Mouse (Mus musculus): ENCODE results near the gene Hoxd11.

Hoxd11 gene

DNA sequence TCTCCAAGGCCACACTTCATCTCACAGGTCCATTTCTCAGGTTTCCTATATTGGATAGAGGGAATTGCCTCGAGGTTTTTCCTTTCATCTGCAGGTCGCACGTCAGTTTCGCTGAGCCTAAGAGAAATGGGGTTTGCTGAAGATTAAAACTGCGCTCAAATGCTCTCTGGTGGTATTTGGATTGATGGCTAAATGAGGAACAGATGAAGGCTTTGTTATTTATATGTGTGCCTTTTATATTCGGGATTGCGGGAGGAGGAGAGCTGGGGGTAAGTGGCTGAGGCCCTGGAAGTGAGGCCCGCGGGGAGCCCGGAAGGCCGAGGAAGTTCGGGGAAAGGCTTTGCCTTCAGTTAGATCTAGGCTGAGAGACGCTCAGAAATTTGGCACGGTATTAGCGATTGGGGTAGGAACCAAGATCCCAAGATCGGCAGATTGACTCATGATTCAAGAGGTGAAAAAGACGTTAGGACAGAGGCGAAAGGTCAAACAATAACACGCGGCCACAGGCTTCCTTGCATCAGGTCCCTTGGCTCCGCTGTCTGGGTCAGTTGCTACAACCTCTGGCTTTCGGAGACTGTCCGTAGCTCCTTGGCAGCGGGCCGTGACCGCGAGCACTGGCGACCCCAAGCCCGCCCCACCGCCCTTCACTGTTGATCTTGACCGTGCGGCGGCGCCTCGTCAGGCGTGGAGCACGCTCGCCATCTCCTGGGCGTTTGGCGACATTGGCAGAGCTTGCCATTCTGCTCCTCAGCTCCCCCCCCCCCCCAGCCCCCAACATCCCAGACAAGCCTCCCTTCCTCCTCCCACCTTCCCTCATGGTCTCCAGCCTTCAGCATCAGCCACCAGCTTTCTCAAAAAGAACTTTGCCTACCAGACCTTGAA, 6.6 kb upstream of the Hoxd11 start:
- H3K27me3 ChIP-seq (ENCODE audit: control insufficient read depth, insufficient read depth, low read length, poor library complexity, severe bottlenecking): peaks cover 6% of the 10 kb centered on the region
- peak; percentile 71 for DNase-seq (ENCODE audit: low read depth, low spot score)

DNA sequence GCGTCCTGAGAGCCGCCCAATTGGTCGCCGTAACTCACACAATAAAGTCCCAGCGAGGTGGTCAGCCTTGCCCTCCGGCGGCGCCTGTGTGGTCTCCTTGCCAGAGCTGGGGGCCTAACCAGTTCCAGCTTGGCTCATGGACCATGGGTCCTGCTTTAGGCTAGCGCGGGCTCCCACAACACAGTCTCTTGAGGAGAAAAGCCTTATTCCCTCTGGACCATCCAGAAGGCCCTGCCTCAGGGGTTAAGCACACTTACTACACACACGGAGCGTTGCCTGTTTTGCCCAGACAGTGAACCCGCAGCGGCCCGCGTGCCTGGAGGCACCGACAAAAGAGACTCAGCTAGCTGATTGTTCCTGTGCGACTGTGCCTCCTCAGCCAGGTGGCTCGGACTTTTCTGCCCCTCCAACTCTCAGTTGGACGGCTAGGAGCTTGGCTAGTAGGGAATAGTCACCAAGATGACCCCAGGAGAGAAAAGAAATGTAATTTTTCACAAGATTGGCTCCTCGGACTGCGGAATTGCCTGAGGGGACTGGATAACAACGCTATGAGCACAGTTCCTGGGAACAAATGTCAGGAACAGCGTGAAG, 5.4 kb upstream of the Hoxd11 start:
- H3K27me3 ChIP-seq (ENCODE audit: control insufficient read depth, insufficient read depth, low read length, poor library complexity, severe bottlenecking): peaks cover 2% of the 10 kb centered on the region; the same call in 1 of the 2 replicates
- DNase-seq (ENCODE audit: low read depth, low spot score): no peak
- no peaks in the 10 kb centered on the region for H3K36me3 ChIP-seq (ENCODE audit: control insufficient read depth, insufficient read depth, low read length, poor library complexity, severe bottlenecking)

More for the DNA sequence above, 6.6 kb upstream of the Hoxd11 start:
- no peaks in the 10 kb centered on the region for H3K36me3 ChIP-seq (ENCODE audit: control insufficient read depth, insufficient read depth, low read length, poor library complexity, severe bottlenecking)

DNA sequence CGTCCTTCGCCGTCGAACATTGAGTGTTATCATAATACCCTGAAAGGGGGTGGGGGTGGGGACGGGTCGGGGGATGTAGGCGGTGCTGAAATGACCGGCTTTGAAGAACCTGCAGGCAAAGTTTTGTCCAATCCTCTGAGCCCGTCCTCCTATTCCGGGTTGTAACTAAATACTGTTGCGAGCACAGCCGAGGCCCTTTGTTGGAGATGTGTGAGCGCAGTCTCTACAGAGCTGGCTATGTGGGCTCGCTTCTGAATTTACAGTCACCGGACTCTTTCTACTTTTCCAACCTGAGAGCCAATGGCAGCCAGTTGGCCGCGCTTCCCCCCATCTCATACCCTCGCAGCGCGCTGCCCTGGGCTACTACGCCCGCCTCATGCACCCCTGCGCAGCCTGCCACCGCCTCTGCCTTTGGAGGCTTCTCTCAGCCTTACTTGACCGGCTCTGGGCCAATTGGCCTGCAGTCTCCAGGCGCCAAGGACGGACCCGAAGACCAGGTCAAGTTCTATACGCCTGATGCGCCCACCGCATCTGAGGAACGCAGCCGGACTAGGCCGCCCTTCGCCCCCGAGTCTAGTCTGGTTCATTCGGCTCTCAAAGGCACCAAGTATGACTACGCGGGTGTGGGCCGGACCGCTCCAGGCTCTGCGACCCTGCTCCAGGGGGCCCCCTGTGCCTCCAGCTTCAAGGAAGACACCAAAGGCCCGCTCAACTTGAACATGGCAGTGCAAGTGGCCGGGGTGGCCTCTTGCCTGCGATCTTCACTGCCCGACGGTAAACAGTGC, 4.3 kb upstream of the Hoxd11 start, which contains the start of gene Hoxd12:
Hoxd12 (plus strand) TSS at position 133 of the 785 bp plus-strand sequence.
- H3K36me3 ChIP-seq (ENCODE audit: control insufficient read depth, insufficient read depth, low read length, poor library complexity, severe bottlenecking): no peaks in the 10 kb centered on the region
- DNase-seq (ENCODE audit: low read depth, low spot score): no peak
- H3K27me3 ChIP-seq (ENCODE audit: control insufficient read depth, insufficient read depth, low read length, poor library complexity, severe bottlenecking): peaks cover 2% of the 10 kb centered on the region

DNA sequence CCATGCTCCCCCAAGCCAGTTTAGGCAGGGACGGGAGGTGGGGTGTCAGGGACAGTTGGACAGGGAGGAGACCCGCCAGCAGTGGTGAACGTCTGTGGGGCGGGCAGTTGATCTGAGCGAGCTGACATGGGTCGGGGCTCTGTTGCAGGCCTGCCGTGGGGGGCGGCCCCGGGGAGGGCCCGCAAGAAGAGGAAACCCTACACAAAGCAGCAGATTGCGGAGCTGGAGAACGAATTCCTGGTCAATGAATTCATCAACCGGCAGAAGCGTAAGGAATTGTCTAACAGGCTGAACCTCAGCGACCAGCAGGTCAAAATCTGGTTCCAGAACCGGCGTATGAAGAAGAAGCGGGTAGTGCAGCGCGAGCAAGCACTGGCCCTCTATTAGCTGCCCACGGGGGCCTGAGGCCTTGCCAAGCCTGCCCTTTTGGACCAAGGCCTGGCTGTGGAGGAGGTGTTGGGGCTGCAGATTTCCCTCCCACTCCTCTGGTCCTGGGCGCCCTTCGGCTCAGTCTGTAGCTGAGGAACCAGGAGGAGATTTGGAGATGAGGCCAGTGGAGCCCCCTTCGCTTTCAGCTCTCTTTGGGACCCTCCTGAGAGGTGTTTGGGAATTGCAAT, 3.6 kb upstream of the Hoxd11 start:
- Histone ChIP-seq H3K27me3 (ENCODE audit: control insufficient read depth, insufficient read depth, low read length, poor library complexity, severe bottlenecking) (peaks cover 2% of the 10 kb centered on the region), H3K36me3 (ENCODE audit: control insufficient read depth, insufficient read depth, low read length, poor library complexity, severe bottlenecking) (no peaks in the 10 kb centered on the region)
- no peak for DNase-seq (ENCODE audit: low read depth, low spot score)

DNA sequence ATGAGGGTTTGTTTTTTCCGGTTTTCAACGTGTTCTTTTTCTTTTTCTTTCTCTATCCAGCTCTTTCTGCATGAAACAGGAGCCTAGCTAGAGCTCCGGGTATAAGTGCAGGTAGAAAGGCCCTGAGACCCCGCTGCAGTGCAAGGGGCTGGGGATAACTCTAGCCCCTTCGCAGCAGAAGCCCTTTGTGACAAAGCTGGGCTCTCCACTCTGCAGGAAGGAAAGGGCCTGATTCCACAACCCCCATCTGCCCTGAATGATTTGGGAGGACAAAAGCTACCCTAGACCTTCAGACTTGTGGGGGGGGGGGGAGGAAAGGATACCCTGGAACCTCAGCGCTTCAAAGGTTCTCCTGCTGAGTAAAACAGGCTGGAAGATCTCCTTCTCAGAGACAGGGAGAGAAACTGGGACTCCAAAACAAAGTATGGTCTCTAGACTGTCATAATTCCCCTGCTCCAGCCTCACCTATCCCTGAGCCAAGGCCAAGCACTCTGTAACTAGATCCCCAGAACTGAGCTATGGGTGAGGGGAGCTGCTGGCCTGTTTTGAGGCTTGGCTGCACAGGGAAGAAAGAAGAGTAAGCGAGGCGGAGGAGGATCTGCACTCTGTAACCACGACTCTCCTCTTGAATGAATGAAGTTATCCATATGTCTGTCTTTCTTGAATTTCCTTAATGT, 2.8 kb upstream of the Hoxd11 start:
- no peaks in the 10 kb centered on the region for H3K36me3 ChIP-seq (ENCODE audit: control insufficient read depth, insufficient read depth, low read length, poor library complexity, severe bottlenecking)
- H3K27me3 ChIP-seq (ENCODE audit: control insufficient read depth, insufficient read depth, low read length, poor library complexity, severe bottlenecking): peaks cover 2% of the 10 kb centered on the region
- DNase-seq (ENCODE audit: low read depth, low spot score): no peak

DNA sequence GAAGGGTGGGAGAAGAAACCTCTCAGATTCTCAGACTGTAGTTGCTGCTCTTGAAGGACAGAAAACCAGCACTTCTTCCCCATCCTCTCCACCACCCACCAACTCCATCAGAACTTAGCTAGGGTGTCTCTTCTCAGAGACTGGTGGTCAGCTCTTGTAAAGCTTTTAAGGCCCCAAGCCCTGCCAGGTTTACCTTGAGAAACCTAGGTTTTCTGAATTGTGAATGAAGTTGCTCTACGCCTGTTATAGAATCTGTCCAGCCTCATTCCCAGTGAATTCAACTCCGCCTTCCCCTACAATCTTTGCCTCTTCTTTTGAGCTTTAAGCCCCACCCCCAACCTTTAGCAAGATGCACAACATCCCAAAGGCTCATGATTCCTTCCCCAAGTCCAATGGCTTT, 2.3 kb upstream of the Hoxd11 start:
- no peak for DNase-seq (ENCODE audit: low read depth, low spot score)
- Histone ChIP-seq H3K36me3 (ENCODE audit: control insufficient read depth, insufficient read depth, low read length, poor library complexity, severe bottlenecking) (no peaks in the 10 kb centered on the region), H3K27me3 (ENCODE audit: control insufficient read depth, insufficient read depth, low read length, poor library complexity, severe bottlenecking) (peaks cover 2% of the 10 kb centered on the region)

DNA sequence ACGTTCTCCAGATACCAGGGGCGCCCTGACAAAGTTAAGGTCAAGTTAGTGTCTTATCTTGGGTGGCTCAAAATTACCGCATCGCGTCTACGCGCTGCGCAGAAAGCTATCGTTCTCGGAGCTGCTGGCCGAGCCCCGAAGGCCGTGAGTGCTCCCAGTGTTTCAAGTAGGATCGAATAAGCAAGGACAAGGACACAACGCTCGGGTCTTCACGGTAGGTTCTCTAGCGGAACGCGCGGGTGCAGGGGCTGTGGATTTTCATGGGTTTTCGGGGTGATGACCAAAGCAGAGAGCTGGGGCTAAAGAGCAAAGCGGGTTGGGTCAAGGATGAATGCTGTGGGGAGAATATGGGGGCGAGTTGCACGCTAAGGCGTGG, 227 bp downstream of the Hoxd11 start:
- Histone ChIP-seq H3K36me3 (ENCODE audit: control insufficient read depth, insufficient read depth, low read length, poor library complexity, severe bottlenecking) (no peaks in the 10 kb centered on the region), H3K27me3 (ENCODE audit: control insufficient read depth, insufficient read depth, low read length, poor library complexity, severe bottlenecking) (peaks cover 6% of the 10 kb centered on the region)
- no peak for DNase-seq (ENCODE audit: low read depth, low spot score)

DNA sequence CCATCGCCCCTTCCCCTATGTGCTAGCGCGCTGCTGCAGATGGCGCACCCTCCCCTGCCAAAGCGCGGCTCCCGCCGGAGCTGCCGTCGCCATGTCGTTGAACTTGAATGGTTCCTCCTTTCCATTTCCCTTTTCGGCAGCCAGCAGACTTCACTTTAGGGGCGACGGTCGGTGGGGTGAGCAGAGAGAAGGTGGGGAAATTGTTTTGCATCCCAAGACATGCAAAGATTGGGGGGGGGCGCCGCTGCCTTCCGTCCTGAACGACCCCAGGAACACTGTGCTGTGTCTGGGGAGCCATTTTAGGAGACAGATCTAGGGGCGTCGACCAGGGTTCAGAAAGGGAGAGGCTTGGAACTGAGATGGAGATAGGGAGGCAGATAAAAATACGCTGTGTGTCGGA, 623 bp downstream of the Hoxd11 start:
- H3K27me3 ChIP-seq (ENCODE audit: control insufficient read depth, insufficient read depth, low read length, poor library complexity, severe bottlenecking): peaks cover 6% of the 10 kb centered on the region

DNA sequence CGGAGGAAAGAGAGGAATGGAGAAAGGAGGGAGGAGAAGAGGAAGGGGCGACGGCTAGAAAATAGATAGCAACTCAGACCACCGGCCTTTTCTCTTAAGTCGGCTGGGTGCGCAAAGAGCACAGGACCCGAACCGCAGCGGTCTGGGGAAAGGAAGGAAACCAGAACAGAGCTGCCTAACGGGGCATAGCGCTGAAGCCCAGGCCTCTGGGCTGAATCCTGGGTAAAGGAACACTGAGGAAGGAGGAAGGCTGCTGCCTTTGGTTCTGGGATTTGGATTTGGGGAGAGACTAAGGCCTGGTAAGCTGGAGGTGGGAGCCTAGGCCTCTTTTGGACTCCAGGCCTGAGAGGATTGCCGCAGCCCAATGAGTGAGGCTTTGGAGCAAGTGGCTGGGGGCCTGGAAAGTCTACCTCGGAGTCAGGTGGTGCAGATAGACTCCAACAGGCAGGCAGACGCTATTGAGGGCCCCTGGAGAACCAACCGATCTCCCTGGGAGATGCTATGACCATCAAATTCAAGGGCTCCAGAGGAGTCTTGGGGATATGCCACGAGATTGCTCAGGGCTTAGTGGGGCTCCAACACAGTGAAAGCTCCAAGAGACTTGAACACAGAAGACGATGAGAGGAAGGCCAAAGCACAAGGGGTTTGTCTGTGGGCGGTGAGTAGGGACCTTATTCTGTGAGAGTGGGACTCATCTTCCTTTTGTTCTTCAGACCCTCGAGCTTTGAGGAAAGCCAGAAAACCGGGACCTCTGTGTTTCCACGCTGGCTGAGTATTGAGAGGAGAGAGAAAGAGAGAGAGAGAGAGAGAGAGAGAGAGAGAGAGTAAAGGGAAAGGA, 1.4 kb downstream of the Hoxd11 start:
- Histone ChIP-seq H3K27me3 (ENCODE audit: control insufficient read depth, insufficient read depth, low read length, poor library complexity, severe bottlenecking) (peaks cover 6% of the 10 kb centered on the region), H3K36me3 (ENCODE audit: control insufficient read depth, insufficient read depth, low read length, poor library complexity, severe bottlenecking) (no peaks in the 10 kb centered on the region)
- no peak for DNase-seq (ENCODE audit: low read depth, low spot score)

More for the DNA sequence above, 623 bp downstream of the Hoxd11 start:
- DNase-seq (ENCODE audit: low read depth, low spot score): no peak
- no peaks in the 10 kb centered on the region for H3K36me3 ChIP-seq (ENCODE audit: control insufficient read depth, insufficient read depth, low read length, poor library complexity, severe bottlenecking)

DNA sequence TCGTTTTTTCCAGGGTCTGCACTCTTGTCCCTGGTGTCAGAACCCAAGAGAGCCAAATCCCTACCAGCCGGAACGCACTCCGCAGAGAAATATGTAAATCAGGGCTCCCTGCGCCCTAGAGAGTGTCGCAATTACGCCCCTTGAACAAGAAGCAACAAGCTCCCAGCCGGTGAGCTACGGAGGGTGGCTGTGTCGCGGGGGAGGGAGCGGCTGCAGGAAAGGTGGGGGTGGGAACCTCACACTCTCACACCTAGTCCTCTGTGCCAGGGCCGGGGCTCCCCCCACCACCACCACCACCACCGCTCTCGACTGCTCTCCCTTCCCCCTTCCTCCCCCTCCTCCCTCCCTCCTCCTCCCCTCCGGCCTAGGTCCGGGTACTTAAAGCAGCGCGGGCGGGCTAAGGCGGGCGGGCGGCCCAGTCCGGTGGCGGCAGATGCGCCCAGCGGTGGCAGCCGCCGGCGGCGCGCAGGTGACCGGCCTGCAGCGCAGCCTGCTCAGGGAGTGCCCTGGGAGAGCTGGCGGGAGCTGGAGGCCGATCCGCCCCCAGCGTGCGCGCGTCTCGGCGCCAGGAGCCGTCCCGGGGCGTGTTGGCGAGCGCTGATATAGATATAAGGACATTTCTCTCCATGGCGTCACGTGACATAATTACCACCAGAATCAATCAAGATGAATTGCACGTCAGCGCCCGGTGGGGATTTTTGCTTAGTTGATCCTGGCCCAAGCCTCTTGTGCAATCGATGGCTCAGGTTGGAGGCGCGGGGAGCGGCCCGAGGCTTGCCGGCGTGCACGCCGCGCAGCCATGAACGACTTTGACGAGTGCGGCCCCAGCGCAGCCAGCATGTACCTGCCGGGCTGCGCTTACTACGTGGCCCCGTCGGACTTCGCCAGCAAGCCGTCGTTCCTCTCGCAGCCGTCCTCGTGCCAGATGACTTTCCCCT, 2.5 kb downstream of the Hoxd11 start:
- H3K36me3 ChIP-seq (ENCODE audit: control insufficient read depth, insufficient read depth, low read length, poor library complexity, severe bottlenecking): no peaks in the 10 kb centered on the region
- H3K27me3 ChIP-seq (ENCODE audit: control insufficient read depth, insufficient read depth, low read length, poor library complexity, severe bottlenecking): peaks cover 6% of the 10 kb centered on the region
- no peak for DNase-seq (ENCODE audit: low read depth, low spot score)

DNA sequence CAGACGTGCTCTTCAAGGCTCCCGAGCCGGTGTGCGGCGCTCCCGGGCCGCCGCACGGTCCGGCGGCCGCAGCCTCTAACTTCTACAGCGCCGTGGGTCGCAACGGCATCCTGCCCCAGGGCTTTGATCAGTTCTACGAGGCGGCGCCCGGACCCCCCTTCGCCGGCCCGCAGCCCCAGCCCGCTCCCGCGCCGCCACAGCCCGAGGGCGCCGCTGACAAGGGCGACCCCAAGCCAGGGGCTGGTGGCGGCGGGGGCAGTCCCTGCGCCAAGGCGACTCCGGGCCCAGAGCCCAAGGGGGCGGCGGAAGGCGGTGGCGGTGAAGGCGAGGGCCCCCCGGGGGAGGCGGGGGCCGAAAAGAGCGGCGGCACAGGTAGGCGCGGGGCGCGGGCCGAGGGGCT, 3.4 kb downstream of the Hoxd11 start:
- H3K36me3 ChIP-seq (ENCODE audit: control insufficient read depth, insufficient read depth, low read length, poor library complexity, severe bottlenecking): no peaks in the 10 kb centered on the region
- no peak for DNase-seq (ENCODE audit: low read depth, low spot score)
- H3K27me3 ChIP-seq (ENCODE audit: control insufficient read depth, insufficient read depth, low read length, poor library complexity, severe bottlenecking): peaks cover 6% of the 10 kb centered on the region

DNA sequence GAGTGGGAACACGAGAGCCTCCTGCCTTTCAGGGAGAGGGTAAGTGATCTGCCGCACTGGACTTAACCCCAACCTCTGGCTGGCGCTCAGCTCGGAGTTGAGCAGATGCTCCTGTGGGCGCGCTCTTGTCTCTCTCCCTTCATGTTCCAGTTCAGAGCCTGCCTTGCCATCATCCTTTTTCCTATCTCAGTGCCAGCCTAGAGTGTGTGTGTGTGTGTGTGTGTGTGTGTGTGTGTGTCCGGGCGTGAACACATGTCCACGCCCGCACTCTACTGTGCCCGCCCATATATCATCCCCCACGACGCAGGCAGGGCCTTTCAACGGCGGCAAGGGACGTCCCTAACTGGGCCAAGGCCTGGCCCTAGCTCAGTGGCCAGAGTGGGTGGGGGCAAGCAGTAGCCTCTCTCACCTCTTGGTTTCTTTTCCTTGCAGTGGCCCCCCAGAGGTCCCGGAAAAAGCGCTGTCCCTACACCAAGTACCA, 4.2 kb downstream of the Hoxd11 start:
- no peak for DNase-seq (ENCODE audit: low read depth, low spot score)
- peaks cover 8% of the 10 kb centered on the region for H3K27me3 ChIP-seq (ENCODE audit: control insufficient read depth, insufficient read depth, low read length, poor library complexity, severe bottlenecking)
- no peaks in the 10 kb centered on the region for H3K36me3 ChIP-seq (ENCODE audit: control insufficient read depth, insufficient read depth, low read length, poor library complexity, severe bottlenecking)

All from splenic B cell, adult 2 months (primary cell).